Mouse (Mus musculus): ENCODE data around the gene Nin. TPM values are rescaled to one million over a fixed set of nuclear protein-coding genes. Genes with fewer than 3 reads are reported as not detected.
"Not testable (repeated sequence)": the region's sequence is repeated elsewhere in the genome, so short reads cannot be mapped to it uniquely, and the experiment has no call there.

Gene Nin
- 10 to 100 TPM; 67.4 to 82.6 TPM for total RNA-seq (2021)
- long read RNA-seq, experiment 1, full-length matches to known transcripts, result 5 of 40 reads
- long read RNA-seq, experiment 1, partial matches to known transcripts, result 6 of 40 reads
- long read RNA-seq, experiment 1, other reads (novel, unspliced or antisense), result 29 of 40 reads
- long read RNA-seq, experiment 2, full-length matches to known transcripts, result 1 of 34 reads
- long read RNA-seq, experiment 2, partial matches to known transcripts, result 6 of 34 reads
- long read RNA-seq, experiment 2, other reads (novel, unspliced or antisense), result 27 of 34 reads

GRCm38 (mm10) chr12:70113351-70113750 is at the start of gene Nin:
Gene Nin, minus strand, starts transcription at chr12:70113717.
- peak within 1 kb of the TSS; percentile 98 for H3K27ac ChIP-seq
- peak within 1 kb of the TSS; percentile 88 for H3K4me3 ChIP-seq
- no peak for DNase-seq (ENCODE audit: extremely low spot score in 1 of 2, low spot score in 2 of 2)
- intact Hi-C loops (cut with DNase I), result loop anchor here (5.0 to 10.0 kb wide), 3 partner anchors 34 to 291 kb away; partner anchors contain the start of gene Trim9
- TF ChIP-seq CTCF (IDR thresholded peaks at IDR 0.05), result no peak

GRCm38 (mm10) chr12:70161057-70161456 is 47.5 kb upstream of the Nin start:
- intact Hi-C loops (cut with DNase I), result no loop called here
- Histone ChIP-seq H3K27ac (no peak overlapping the region), H3K4me3 (no peak overlapping the region)
- TF ChIP-seq CTCF (IDR thresholded peaks at IDR 0.05), result no peak
- DNase-seq (ENCODE audit: extremely low spot score in 1 of 2, low spot score in 2 of 2), result no peak

GRCm38 (mm10) chr12:70157292-70158066 is 44.0 kb upstream of the Nin start:
- TF ChIP-seq CTCF (IDR thresholded peaks at IDR 0.05), result no peak
- no peak overlapping the region for H3K27ac ChIP-seq
- no peak for DNase-seq (ENCODE audit: extremely low spot score in 1 of 2, low spot score in 2 of 2)
- H3K4me3 ChIP-seq, result no peak overlapping the region
- intact Hi-C loops (cut with DNase I), result no loop called here

- no peak for TF ChIP-seq CTCF (IDR thresholded peaks at IDR 0.05)
- Histone ChIP-seq H3K27ac (no peak overlapping the region), H3K4me3 (no peak overlapping the region)
- intact Hi-C loops (cut with DNase I), result no loop called here
- no peak for DNase-seq (ENCODE audit: extremely low spot score in 1 of 2, low spot score in 2 of 2)
Measured at GRCm38 (mm10) chr12:70156222-70156621, 42.7 kb upstream of the Nin start.

- Histone ChIP-seq H3K27ac (no peak within 1 kb of the TSS), H3K4me3 (no peak within 1 kb of the TSS)
- intact Hi-C loops (cut with DNase I), result no loop called here
- no peak for DNase-seq (ENCODE audit: extremely low spot score in 1 of 2, low spot score in 2 of 2)
- TF ChIP-seq CTCF (IDR thresholded peaks at IDR 0.05), result no peak
Measured at GRCm38 (mm10) chr12:70153842-70154241, 40.3 kb upstream of the Nin start, which contains the start of gene Abhd12b. Gene Abhd12b, plus strand, starts transcription at chr12:70154142.

GRCm38 (mm10) chr12:70148631-70149265 is 35.2 kb upstream of the Nin start:
- intact Hi-C loops (cut with DNase I), result loop anchor here (5.0 kb wide), 3 partner anchors 36 to 161 kb away; partner anchors contain the start of genes Nin and Sav1

GRCm38 (mm10) chr12:70147986-70148630 is 34.6 kb upstream of the Nin start:
- Histone ChIP-seq H3K4me3 (peak overlapping the region; percentile 32), H3K27ac (no peak overlapping the region)
- intact Hi-C loops (cut with DNase I), result loop anchor here (5.0 kb wide), 3 partner anchors 36 to 161 kb away; partner anchors contain the start of genes Nin and Sav1
- DNase-seq (ENCODE audit: extremely low spot score in 1 of 2, low spot score in 2 of 2), result no peak
- TF ChIP-seq CTCF (IDR thresholded peaks at IDR 0.05), result no peak

More at GRCm38 (mm10) chr12:70148631-70149265, 35.2 kb upstream of the Nin start:
- Histone ChIP-seq H3K4me3 (peak overlapping the region; percentile 32), H3K27ac (no peak overlapping the region)
- no peak for DNase-seq (ENCODE audit: extremely low spot score in 1 of 2, low spot score in 2 of 2)
- no peak for TF ChIP-seq CTCF (IDR thresholded peaks at IDR 0.05)

- Histone ChIP-seq H3K4me3 (no peak overlapping the region), H3K27ac (no peak overlapping the region)
- no peak for TF ChIP-seq CTCF (IDR thresholded peaks at IDR 0.05)
- intact Hi-C loops (cut with DNase I), result loop anchor here (5.0 kb wide), 3 partner anchors 33 to 158 kb away; partner anchors contain the start of genes Nin and Sav1
- DNase-seq (ENCODE audit: extremely low spot score in 1 of 2, low spot score in 2 of 2), result no peak
Measured at GRCm38 (mm10) chr12:70145586-70145985, 32.1 kb upstream of the Nin start.

GRCm38 (mm10) chr12:70144637-70145448 is 31.3 kb upstream of the Nin start:
- H3K4me3 ChIP-seq, result no peak overlapping the region
- peak; percentile 34 to 35 for DNase-seq (ENCODE audit: extremely low spot score in 1 of 2, low spot score in 2 of 2)
- peak; percentile 74 for TF ChIP-seq CTCF (IDR thresholded peaks at IDR 0.05)
- H3K27ac ChIP-seq, result no peak overlapping the region
- intact Hi-C loops (cut with DNase I), result loop anchor here (5.0 kb wide), 3 partner anchors 33 to 158 kb away; partner anchors contain the start of genes Nin and Sav1

- H3K4me3 ChIP-seq; H3K27ac ChIP-seq; intact Hi-C loops (cut with DNase I); DNase-seq (ENCODE audit: extremely low spot score in 1 of 2, low spot score in 2 of 2): not testable (repeated sequence)
Measured at GRCm38 (mm10) chr12:70144106-70144587, 30.6 kb upstream of the Nin start.

Data from left cerebral cortex, adult 2 months (tissue).